Mouse (Mus musculus): ENCODE results near the gene Coro7.

Coro7 gene

GRCm38 (mm10) chr16:4682628-4683179 lies 3.1 kb upstream of the Coro7 start:
- 84% methylated on average over 4 of the region's 4 CpGs for whole genome bisulfite sequencing

GRCm38 (mm10) chr16:4680922-4681455 lies 1.4 kb upstream of the Coro7 start:
- WGBS, result 85% methylated on average over 3 of the region's 3 CpGs

GRCm38 (mm10) chr16:4678080-4678479 lies 1.5 kb downstream of the Coro7 start:
- WGBS, result 85% methylated on average over 5 of the region's 5 CpGs

- 84% methylated on average over 5 of the region's 5 CpGs for WGBS
These were observed 2.7 kb downstream of the Coro7 start for GRCm38 (mm10) chr16:4676836-4677235.

- WGBS, result 73% methylated on average over 4 of the region's 4 CpGs
These were observed 5.5 kb downstream of the Coro7 start for GRCm38 (mm10) chr16:4674091-4674490.

GRCm38 (mm10) chr16:4670317-4670716 lies 9.3 kb downstream of the Coro7 start:
- 82% methylated on average over 5 of the region's 5 CpGs for WGBS

- WGBS, result 27% methylated on average over 3 of the region's 3 CpGs
These were observed 12.3 kb downstream of the Coro7 start for GRCm38 (mm10) chr16:4667190-4667808.

- 82% methylated on average over 2 of the region's 2 CpGs for WGBS
These were observed 13.9 kb downstream of the Coro7 start for GRCm38 (mm10) chr16:4665726-4666125.

GRCm38 (mm10) chr16:4663806-4664205 lies 15.8 kb downstream of the Coro7 start:
- WGBS, result 77% methylated on average over 2 of the region's 2 CpGs

- 84% methylated on average over 2 of the region's 2 CpGs for WGBS
These were observed 18.0 kb downstream of the Coro7 start for GRCm38 (mm10) chr16:4661605-4662004.

GRCm38 (mm10) chr16:4659326-4659725 lies 20.3 kb downstream of the Coro7 start:
- WGBS, result 34% methylated on average over 2 of the region's 2 CpGs

- 42% methylated on average over 11 of the region's 11 CpGs for WGBS
These were observed 20.8 kb downstream of the Coro7 start for GRCm38 (mm10) chr16:4658781-4659245.

GRCm38 (mm10) chr16:4656571-4657081 lies 23.0 kb downstream of the Coro7 start:
- 65% methylated on average over 9 of the region's 9 CpGs for WGBS

GRCm38 (mm10) chr16:4655764-4656570 lies 23.6 kb downstream of the Coro7 start:
- 37% methylated on average over 11 of the region's 11 CpGs for WGBS

- 78% methylated on average over 4 of the region's 4 CpGs for WGBS
These were observed 24.3 kb downstream of the Coro7 start for GRCm38 (mm10) chr16:4655251-4655734.

GRCm38 (mm10) chr16:4654706-4655105 lies 24.9 kb downstream of the Coro7 start:
- 73% methylated on average over 10 of the region's 10 CpGs for WGBS

GRCm38 (mm10) chr16:4652707-4653416 lies 26.7 kb downstream of the Coro7 start:
- 65% methylated on average over 4 of the region's 4 CpGs for WGBS

GRCm38 (mm10) chr16:4651624-4652023 lies 28.0 kb downstream of the Coro7 start:
- 76% methylated on average over 7 of the region's 7 CpGs for WGBS

- 83% methylated on average over 1 of the region's 1 CpGs for WGBS
These were observed 28.5 kb downstream of the Coro7 start for GRCm38 (mm10) chr16:4651081-4651480.

GRCm38 (mm10) chr16:4650161-4650560 lies 29.4 kb downstream of the Coro7 start:
- WGBS, result 95% methylated on average over 3 of the region's 3 CpGs

GRCm38 (mm10) chr16:4649692-4650091 lies 29.9 kb downstream of the Coro7 start:
- 92% methylated on average over 11 of the region's 11 CpGs for whole genome bisulfite sequencing
